Mouse (Mus musculus): ENCODE results near the gene Skap2. TPM values are rescaled to one million over a fixed set of nuclear protein-coding genes. Genes with fewer than 3 reads are reported as not detected.

The Skap2 gene
- polyA plus RNA-seq, 1 experiment from 2014 or later, result 10.6 TPM

GRCm38 (mm10) chr6:51927101-51927500 is 85.2 kb downstream of the Skap2 start:
- Histone ChIP-seq H3K27me3 (no peaks in the 10 kb centered on the region), H3K4me1 (no peaks in the 10 kb centered on the region), H3K36me3 (no peaks in the 10 kb centered on the region), H3K27ac (no peak overlapping the region), H3K9ac (no peak overlapping the region), H3K4me3 (no peak overlapping the region), H3K9me3 (no peaks in the 10 kb centered on the region), H3K4me2 (no peak overlapping the region)
- no peak for ATAC-seq (ENCODE audit: insufficient number of reproducible peaks, insufficient read depth, low FRiP score, low TSS enrichment, low read depth)
- WGBS, result 47% methylated on average over 3 of the region's 3 CpGs

DNA sequence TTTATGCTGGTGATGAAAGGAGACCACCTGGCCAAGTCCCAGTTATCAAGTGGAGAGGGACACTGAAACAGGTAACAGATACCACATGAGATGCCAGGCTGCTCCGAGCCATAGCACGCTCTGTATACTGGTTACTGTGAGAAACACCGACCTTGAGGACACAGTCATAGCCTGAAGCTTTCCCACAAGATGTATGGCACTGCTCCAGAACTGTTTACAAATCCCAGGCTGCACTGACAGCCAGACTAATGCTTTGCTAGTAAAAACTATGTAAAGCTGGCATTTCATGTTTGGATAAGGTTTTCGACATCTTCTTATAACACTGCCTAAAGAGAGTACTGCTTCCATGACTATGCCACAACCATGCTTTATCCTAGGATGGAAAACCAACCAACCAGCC is 90.5 kb downstream of the Skap2 start:
- peaks cover 3% of the 10 kb centered on the region; the same call in 1 of the 2 replicates for H3K27me3 ChIP-seq
- ATAC-seq (ENCODE audit: insufficient number of reproducible peaks, insufficient read depth, low FRiP score, low TSS enrichment, low read depth), result no peak
- no peak overlapping the region for H3K4me3 ChIP-seq
- H3K9ac ChIP-seq, result no peak overlapping the region
- H3K36me3 ChIP-seq, result no peaks in the 10 kb centered on the region
- no peaks in the 10 kb centered on the region for H3K4me1 ChIP-seq
- no peak overlapping the region for H3K4me2 ChIP-seq
- 68% methylated on average over 4 of the region's 4 CpGs for WGBS
- H3K27ac ChIP-seq, result no peak overlapping the region
- H3K9me3 ChIP-seq, result no peaks in the 10 kb centered on the region

GRCm38 (mm10) chr6:51908495-51908894 is 103.9 kb downstream of the Skap2 start:
- peaks cover 11% of the 10 kb centered on the region for H3K4me1 ChIP-seq
- ATAC-seq (ENCODE audit: insufficient number of reproducible peaks, insufficient read depth, low FRiP score, low TSS enrichment, low read depth), result no peak
- H3K4me3 ChIP-seq, result no peak overlapping the region
- H3K4me2 ChIP-seq, result no peak overlapping the region
- no peaks in the 10 kb centered on the region for H3K27me3 ChIP-seq
- H3K36me3 ChIP-seq, result no peaks in the 10 kb centered on the region
- no peak overlapping the region for H3K9ac ChIP-seq
- no peaks in the 10 kb centered on the region for H3K9me3 ChIP-seq
- H3K27ac ChIP-seq, result no peak overlapping the region

DNA sequence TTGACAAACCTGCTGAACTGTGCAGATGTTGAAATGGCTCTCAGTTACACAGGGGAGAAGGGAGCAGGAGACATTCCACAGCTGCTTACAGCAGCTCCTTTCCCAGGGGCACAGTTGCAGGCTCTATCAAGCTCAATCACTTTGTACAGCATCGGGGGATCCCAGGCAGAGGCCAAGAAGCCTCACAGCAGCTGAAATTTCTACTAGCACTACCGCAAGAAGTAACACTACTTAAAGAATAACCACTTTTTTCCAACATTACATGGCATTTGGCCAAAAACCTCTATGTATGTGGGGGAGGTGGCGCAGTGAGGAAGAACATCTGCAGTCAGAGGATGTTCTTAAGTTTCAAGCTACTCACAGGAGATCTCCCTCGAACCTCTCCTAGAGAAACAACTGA is 106.7 kb downstream of the Skap2 start:
- no peak for ATAC-seq (ENCODE audit: insufficient number of reproducible peaks, insufficient read depth, low FRiP score, low TSS enrichment, low read depth)
- Histone ChIP-seq H3K4me2 (no peak overlapping the region), H3K27me3 (no peaks in the 10 kb centered on the region), H3K9ac (no peak overlapping the region), H3K9me3 (no peaks in the 10 kb centered on the region), H3K4me1 (peaks cover 11% of the 10 kb centered on the region), H3K36me3 (no peaks in the 10 kb centered on the region), H3K4me3 (no peak overlapping the region), H3K27ac (peak overlapping the region; percentile 66)
- WGBS, result 8% methylated on average over 4 of the region's 4 CpGs

DNA sequence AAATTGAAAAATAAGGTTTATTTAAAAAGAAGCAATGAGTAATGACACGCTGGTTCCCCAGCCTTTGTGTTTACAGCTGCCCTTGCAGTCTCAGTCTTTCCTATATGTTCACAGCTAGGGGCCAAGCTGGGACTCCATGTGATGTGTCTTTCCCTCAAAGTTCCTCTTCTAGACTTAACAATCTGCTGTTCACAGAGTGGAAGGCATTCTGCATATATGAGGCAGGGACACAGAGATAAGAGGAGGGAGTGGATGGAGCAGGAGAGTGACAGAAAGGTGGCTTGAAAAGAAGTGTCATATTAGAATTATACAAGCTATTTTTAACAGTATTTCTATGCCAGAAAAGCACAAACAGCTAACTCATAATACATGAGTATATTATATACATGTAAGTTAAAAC is 110.8 kb downstream of the Skap2 start:
- no peak overlapping the region for H3K9ac ChIP-seq
- no peaks in the 10 kb centered on the region for H3K36me3 ChIP-seq
- H3K9me3 ChIP-seq, result no peaks in the 10 kb centered on the region
- H3K4me3 ChIP-seq, result no peak overlapping the region
- no peak overlapping the region for H3K4me2 ChIP-seq
- H3K4me1 ChIP-seq, result peaks cover 11% of the 10 kb centered on the region
- ATAC-seq (ENCODE audit: insufficient number of reproducible peaks, insufficient read depth, low FRiP score, low TSS enrichment, low read depth), result no peak
- WGBS, result 88% methylated on average over 1 of the region's 1 CpGs
- no peaks in the 10 kb centered on the region for H3K27me3 ChIP-seq
- no peak overlapping the region for H3K27ac ChIP-seq

GRCm38 (mm10) chr6:51898318-51898994 is 113.9 kb downstream of the Skap2 start:
- Histone ChIP-seq H3K9me3 (no peaks in the 10 kb centered on the region), H3K4me2 (no peak overlapping the region), H3K36me3 (no peaks in the 10 kb centered on the region), H3K9ac (no peak overlapping the region), H3K27ac (no peak overlapping the region), H3K4me3 (no peak overlapping the region), H3K4me1 (no peaks in the 10 kb centered on the region), H3K27me3 (no peaks in the 10 kb centered on the region)
- no peak for ATAC-seq (ENCODE audit: insufficient number of reproducible peaks, insufficient read depth, low FRiP score, low TSS enrichment, low read depth)
- WGBS, result 53% methylated on average over 8 of the region's 8 CpGs

DNA sequence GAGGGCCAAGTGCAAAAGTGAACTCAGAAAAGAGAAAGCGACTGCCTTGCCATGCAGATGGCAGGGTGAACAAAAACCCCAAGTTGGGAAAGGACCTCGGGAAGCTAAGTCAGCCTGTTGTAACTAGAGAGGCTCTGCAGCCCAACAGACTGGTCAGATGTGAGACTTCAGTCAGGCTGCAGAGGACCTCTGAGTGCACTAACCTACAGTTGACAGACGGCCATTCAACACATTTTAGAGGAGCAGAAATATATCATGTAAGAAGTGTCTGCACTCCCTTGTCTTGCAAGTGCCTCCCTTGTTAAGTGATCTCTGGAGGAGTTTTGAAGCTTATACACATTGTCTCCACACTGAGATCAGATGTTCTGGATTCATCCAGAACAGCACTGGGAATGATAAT is 116.6 kb downstream of the Skap2 start:
- Histone ChIP-seq H3K36me3 (no peaks in the 10 kb centered on the region), H3K9ac (no peak overlapping the region), H3K4me2 (no peak overlapping the region), H3K4me1 (no peaks in the 10 kb centered on the region), H3K4me3 (no peak overlapping the region), H3K9me3 (no peaks in the 10 kb centered on the region), H3K27me3 (peaks cover 3% of the 10 kb centered on the region; the same call in 1 of the 2 replicates), H3K27ac (no peak overlapping the region)
- ATAC-seq (ENCODE audit: insufficient number of reproducible peaks, insufficient read depth, low FRiP score, low TSS enrichment, low read depth), result no peak
- WGBS, result 81% methylated on average over 3 of the region's 3 CpGs

- H3K27ac ChIP-seq, result no peak overlapping the region
- no peak overlapping the region for H3K4me2 ChIP-seq
- H3K9ac ChIP-seq, result no peak overlapping the region
- no peak overlapping the region for H3K4me3 ChIP-seq
- H3K9me3 ChIP-seq, result no peaks in the 10 kb centered on the region
- H3K4me1 ChIP-seq, result peaks cover 3% of the 10 kb centered on the region; the same call in 1 of the 2 replicates
- no peaks in the 10 kb centered on the region for H3K36me3 ChIP-seq
- WGBS, result 64% methylated on average over 3 of the region's 3 CpGs
- peaks cover 3% of the 10 kb centered on the region; the same call in 1 of the 2 replicates for H3K27me3 ChIP-seq
- ATAC-seq (ENCODE audit: insufficient number of reproducible peaks, insufficient read depth, low FRiP score, low TSS enrichment, low read depth), result no peak
Observed at GRCm38 (mm10) chr6:51894717-51895116, 117.6 kb downstream of the Skap2 start.

GRCm38 (mm10) chr6:51890356-51890755 is 122.0 kb downstream of the Skap2 start:
- Histone ChIP-seq H3K9ac (no peak overlapping the region), H3K4me1 (peaks cover 13% of the 10 kb centered on the region), H3K27ac (no peak overlapping the region), H3K9me3 (no peaks in the 10 kb centered on the region), H3K27me3 (peaks cover 3% of the 10 kb centered on the region; the same call in 1 of the 2 replicates), H3K4me2 (no peak overlapping the region), H3K4me3 (no peak overlapping the region), H3K36me3 (no peaks in the 10 kb centered on the region)
- WGBS, result 61% methylated on average over 5 of the region's 5 CpGs
- ATAC-seq (ENCODE audit: insufficient number of reproducible peaks, insufficient read depth, low FRiP score, low TSS enrichment, low read depth), result no peak

- Histone ChIP-seq H3K9me3 (no peaks in the 10 kb centered on the region), H3K4me2 (no peak overlapping the region), H3K27ac (no peak overlapping the region), H3K9ac (no peak overlapping the region), H3K27me3 (peaks cover 3% of the 10 kb centered on the region; the same call in 1 of the 2 replicates), H3K4me1 (peaks cover 13% of the 10 kb centered on the region), H3K36me3 (no peaks in the 10 kb centered on the region), H3K4me3 (no peak overlapping the region)
- ATAC-seq (ENCODE audit: insufficient number of reproducible peaks, insufficient read depth, low FRiP score, low TSS enrichment, low read depth), result no peak
- WGBS, result 80% methylated on average over 4 of the region's 4 CpGs
Observed at GRCm38 (mm10) chr6:51889824-51890223, 122.5 kb downstream of the Skap2 start.

DNA sequence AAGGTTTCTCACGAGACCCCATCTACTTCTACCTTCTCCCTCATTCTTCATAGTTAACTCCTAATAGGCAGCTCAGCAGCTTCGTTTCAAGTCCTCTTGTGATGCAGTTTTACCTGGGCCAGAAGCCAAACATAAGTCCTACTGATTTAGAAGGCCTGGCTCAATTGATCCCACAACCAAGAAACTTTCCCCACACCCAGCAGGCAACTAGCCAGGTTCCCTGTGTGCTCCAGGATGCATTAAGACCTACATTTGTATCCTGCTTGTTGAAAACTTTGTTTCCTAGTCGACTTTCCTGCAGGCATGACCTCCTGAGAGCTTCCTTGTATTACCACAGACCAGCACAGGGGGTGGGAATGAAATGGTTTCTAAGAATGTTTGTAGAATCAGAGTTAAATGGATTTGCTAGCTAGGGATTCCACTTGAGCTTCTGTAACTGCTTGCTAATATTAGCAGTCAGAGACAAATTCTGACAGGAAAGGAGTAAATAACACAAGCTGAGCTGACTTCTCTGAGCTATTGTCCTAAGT is 125.4 kb downstream of the Skap2 start:
- H3K9me3 ChIP-seq, result no peaks in the 10 kb centered on the region
- H3K36me3 ChIP-seq, result no peaks in the 10 kb centered on the region
- no peak for ATAC-seq (ENCODE audit: insufficient number of reproducible peaks, insufficient read depth, low FRiP score, low TSS enrichment, low read depth)
- no peak overlapping the region for H3K4me2 ChIP-seq
- H3K4me3 ChIP-seq, result no peak overlapping the region
- WGBS, result 33% methylated on average over 3 of the region's 3 CpGs
- no peaks in the 10 kb centered on the region for H3K27me3 ChIP-seq
- no peak overlapping the region for H3K9ac ChIP-seq
- H3K4me1 ChIP-seq, result peaks cover 22% of the 10 kb centered on the region
- peak overlapping the region; percentile 39; the same call in 1 of the 2 replicates for H3K27ac ChIP-seq

GRCm38 (mm10) chr6:51882880-51883274 is 129.5 kb downstream of the Skap2 start:
- no peaks in the 10 kb centered on the region for H3K9me3 ChIP-seq
- no peak overlapping the region for H3K4me2 ChIP-seq
- no peak for ATAC-seq (ENCODE audit: insufficient number of reproducible peaks, insufficient read depth, low FRiP score, low TSS enrichment, low read depth)
- no peak overlapping the region for H3K4me3 ChIP-seq
- H3K36me3 ChIP-seq, result no peaks in the 10 kb centered on the region
- H3K9ac ChIP-seq, result no peak overlapping the region
- H3K27ac ChIP-seq, result no peak overlapping the region
- peaks cover 22% of the 10 kb centered on the region for H3K4me1 ChIP-seq
- WGBS, result 51% methylated on average over 5 of the region's 5 CpGs
- peaks cover 3% of the 10 kb centered on the region; the same call in 1 of the 2 replicates for H3K27me3 ChIP-seq
